Mouse (Mus musculus): ENCODE data around the gene Cybb. TPM values are rescaled to one million over a fixed set of nuclear protein-coding genes. Genes with fewer than 3 reads are reported as not detected.

The Cybb gene
- 3.6 and 7.0 TPM in 2 replicates for polyA plus RNA-seq (2012; rRNA removed; ENCODE audit: low replicate concordance)

DNA sequence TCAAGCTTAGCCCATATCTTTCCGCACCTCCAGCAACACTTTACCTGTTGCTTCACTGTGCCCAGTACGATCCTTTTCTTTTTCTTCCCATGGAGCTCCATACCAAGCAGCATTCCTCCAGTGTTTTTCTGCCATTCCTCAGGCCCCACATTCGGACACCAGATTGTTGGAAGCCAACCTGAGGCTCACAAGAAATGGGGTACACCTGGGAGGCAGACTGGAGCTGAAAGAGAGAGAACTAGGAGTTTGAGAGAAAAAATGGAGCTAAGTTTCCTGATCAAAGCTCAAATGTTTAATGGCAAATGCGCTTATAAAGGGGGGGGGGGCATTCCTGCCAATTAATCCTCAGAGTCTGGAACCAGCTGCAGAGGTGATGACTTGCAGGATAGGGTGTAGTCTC, at the start of gene Cybb:
Gene Cybb, minus strand, starts transcription at position 101 of the 400 bp plus-strand sequence.

Other genes with a start within 250 kb of the Cybb start
- gene Gm14862, start 230.9 kb downstream of the Cybb start, polyA plus RNA-seq (2012; rRNA removed; ENCODE audit: low replicate concordance): not detected in 2 replicates
- gene Xk, start 215.0 kb downstream of the Cybb start, polyA plus RNA-seq (2012; rRNA removed; ENCODE audit: low replicate concordance): 0.29 and 2.2 TPM in 2 replicates
- not detected in 2 replicates for gene H2al1m, start 204.0 kb downstream of the Cybb start, polyA plus RNA-seq (2012; rRNA removed; ENCODE audit: low replicate concordance)
- not detected in 2 replicates for gene H2al1k, start 137.1 kb downstream of the Cybb start, polyA plus RNA-seq (2012; rRNA removed; ENCODE audit: low replicate concordance)
- gene H2al1o, start 84.6 kb upstream of the Cybb start, polyA plus RNA-seq (2012; rRNA removed; ENCODE audit: low replicate concordance): not detected in 2 replicates
- 35.8 and 59.7 TPM in 2 replicates for gene Dynlt3, start 175.2 kb upstream of the Cybb start, polyA plus RNA-seq (2012; rRNA removed; ENCODE audit: low replicate concordance)